Mouse (Mus musculus) neural tube, embryonic 11.5 days (tissue): ENCODE data around the gene Arhgap31. TPM values are rescaled to one million over a fixed set of nuclear protein-coding genes. Genes with fewer than 3 reads are reported as not detected.
"Not testable (repeated sequence)": the region's sequence is repeated elsewhere in the genome, so short reads cannot be mapped to it uniquely, and the experiment has no call there.

Experiments
- ATAC-seq: fragments of 200-750 bp; cut with Nextera tagmentation; 2 replicates; pipeline ENCODE4 v1.8.0; 2017; ENCODE audit warnings: moderate number of reproducible peaks, mild to moderate bottlenecking, moderate TSS enrichment, moderate library complexity; ENCODE audit not compliant: insufficient read depth, low FRiP score, low TSS enrichment
- DNase-seq: peaks from one replicate; pipeline ENCODE4 v3.0.0-alpha.2; 2015; ENCODE audit warnings: low spot score
- H3K27ac ChIP-seq: fragments of 300-500 bp; sonication (generic); 2 replicates; pipeline ENCODE4 v1.5.1; 2014; ENCODE audit warnings: low read depth, mild to moderate bottlenecking, low read length
- H3K27me3 ChIP-seq: fragments of 300-500 bp; sonication (generic); 2 replicates; pipeline ENCODE4 v1.6.1; 2014; ENCODE audit warnings: mild to moderate bottlenecking, low read length, mixed read lengths; ENCODE audit not compliant: control insufficient read depth, insufficient read depth
- H3K36me3 ChIP-seq: fragments of 300-500 bp; sonication (generic); 2 replicates; pipeline ENCODE4 v1.6.1; 2014; ENCODE audit warnings: mild to moderate bottlenecking, low read length, moderate library complexity, mixed read lengths; ENCODE audit not compliant: control insufficient read depth, insufficient read depth
- H3K4me1 ChIP-seq: fragments of 300-500 bp; sonication (generic); 2 replicates; pipeline ENCODE4 v1.6.1; 2014; ENCODE audit warnings: low read length, mixed read lengths; ENCODE audit not compliant: control insufficient read depth, insufficient read depth
- H3K4me2 ChIP-seq: fragments of 300-500 bp; sonication (generic); 2 replicates; pipeline ENCODE4 v1.6.1; 2014; ENCODE audit warnings: low read depth, mild to moderate bottlenecking, moderate library complexity
- H3K4me3 ChIP-seq: fragments of 300-500 bp; sonication (generic); 2 replicates; pipeline ENCODE4 v1.5.1; 2014; ENCODE audit warnings: low read depth, low read length
- H3K9ac ChIP-seq: fragments of 300-500 bp; sonication (generic); 2 replicates; pipeline ENCODE4 v1.6.1; 2014; ENCODE audit warnings: mild to moderate bottlenecking, low read length
- H3K9me3 ChIP-seq: fragments of 300-500 bp; sonication (generic); 2 replicates; pipeline ENCODE4 v1.6.1; 2016; ENCODE audit warnings: low read length; ENCODE audit not compliant: control insufficient read depth
- WGBS: fragments of 180-500 bp; shearing (Covaris S2); extraction: QIAGEN DNeasy Blood & Tissue Kit; methylation state at CpG from one replicate; pipeline ENCODE4 v1.1.7; 2014; 5-methylcytosine and 5-hydroxymethylcytosine counted together
- polyA plus RNA-seq: library from polyadenylated mRNA; unstranded; fragments of >200 nt; fragmentation: Nextera tagmentation; extraction: Ambion mirVana; gene quantifications from 2 replicates; pipeline ENCODE4 v1.2.1, GENCODE M21; 2014

Arhgap31 gene
- polyA plus RNA-seq, 1 experiment from 2014 or later: 7.7 TPM

GRCm38 (mm10) chr16:38687673-38688072 is 25.4 kb downstream of the Arhgap31 start:
- H3K4me2 ChIP-seq: no peak overlapping the region
- DNase-seq (no peak), ATAC-seq (no peak)
- H3K27ac ChIP-seq: no peak overlapping the region
- H3K4me3 ChIP-seq: no peak overlapping the region
- H3K4me1 ChIP-seq: no peaks in the 10 kb centered on the region
- no peaks in the 10 kb centered on the region for H3K9me3 ChIP-seq
- H3K9ac ChIP-seq: no peak overlapping the region
- H3K27me3 ChIP-seq: no peaks in the 10 kb centered on the region
- H3K36me3 ChIP-seq: no peaks in the 10 kb centered on the region
- 78% methylated on average over 6 of the region's 6 CpGs for WGBS

- DNase-seq (no peak), ATAC-seq (no peak)
- Histone ChIP-seq H3K9ac (no peak overlapping the region), H3K4me1 (no peaks in the 10 kb centered on the region), H3K4me2 (no peak overlapping the region), H3K36me3 (no peaks in the 10 kb centered on the region), H3K4me3 (no peak overlapping the region), H3K27ac (no peak overlapping the region), H3K9me3 (no peaks in the 10 kb centered on the region), H3K27me3 (no peaks in the 10 kb centered on the region)
- WGBS: 56% methylated on average over 7 of the region's 7 CpGs
Measured at GRCm38 (mm10) chr16:38683094-38683493, 30.0 kb downstream of the Arhgap31 start.

- DNase-seq: no peak
- no peaks in the 10 kb centered on the region for H3K4me1 ChIP-seq
- no peak overlapping the region for H3K27ac ChIP-seq
- no peaks in the 10 kb centered on the region for H3K36me3 ChIP-seq
- no peak overlapping the region for H3K9ac ChIP-seq
- no peaks in the 10 kb centered on the region for H3K27me3 ChIP-seq
- 86% methylated on average over 2 of the region's 2 CpGs for WGBS
- no peak overlapping the region for H3K4me2 ChIP-seq
- no peak overlapping the region for H3K4me3 ChIP-seq
- H3K9me3 ChIP-seq: no peaks in the 10 kb centered on the region
- ATAC-seq: no peak
Measured at GRCm38 (mm10) chr16:38681313-38681712, 31.8 kb downstream of the Arhgap31 start.

GRCm38 (mm10) chr16:38679431-38680021 is 33.5 kb downstream of the Arhgap31 start:
- Histone ChIP-seq H3K36me3 (no peaks in the 10 kb centered on the region), H3K9me3 (no peaks in the 10 kb centered on the region), H3K4me1 (no peaks in the 10 kb centered on the region), H3K9ac (no peak overlapping the region), H3K27ac (no peak overlapping the region), H3K4me2 (no peak overlapping the region), H3K4me3 (no peak overlapping the region), H3K27me3 (no peaks in the 10 kb centered on the region)
- ATAC-seq (no peak), DNase-seq (no peak)
- WGBS: 51% methylated on average over 12 of the region's 12 CpGs

GRCm38 (mm10) chr16:38678853-38679252 is 34.2 kb downstream of the Arhgap31 start:
- no peak overlapping the region for H3K9ac ChIP-seq
- no peak overlapping the region for H3K4me2 ChIP-seq
- 85% methylated on average over 8 of the region's 8 CpGs for WGBS
- ATAC-seq (no peak), DNase-seq (no peak)
- no peaks in the 10 kb centered on the region for H3K9me3 ChIP-seq
- no peaks in the 10 kb centered on the region; the same call in 1 of the 2 replicates for H3K4me1 ChIP-seq
- H3K27ac ChIP-seq: no peak overlapping the region
- H3K27me3 ChIP-seq: no peaks in the 10 kb centered on the region
- no peak overlapping the region for H3K4me3 ChIP-seq
- H3K36me3 ChIP-seq: no peaks in the 10 kb centered on the region

- H3K27ac ChIP-seq, H3K4me3 ChIP-seq, H3K4me1 ChIP-seq, H3K36me3 ChIP-seq, DNase-seq, H3K9ac ChIP-seq, ATAC-seq, H3K9me3 ChIP-seq, H3K4me2 ChIP-seq, H3K27me3 ChIP-seq: not testable (repeated sequence)
- WGBS: 77% methylated on average over 2 of the region's 2 CpGs
Measured at GRCm38 (mm10) chr16:38677941-38678340, 35.1 kb downstream of the Arhgap31 start.

- DNase-seq (no peak), ATAC-seq (no peak)
- no peak overlapping the region for H3K9ac ChIP-seq
- H3K4me3 ChIP-seq: no peak overlapping the region
- H3K36me3 ChIP-seq: no peaks in the 10 kb centered on the region
- no peaks in the 10 kb centered on the region for H3K9me3 ChIP-seq
- WGBS: 93% methylated on average over 6 of the region's 6 CpGs
- H3K27ac ChIP-seq: no peak overlapping the region
- no peak overlapping the region for H3K4me2 ChIP-seq
- H3K4me1 ChIP-seq: peaks cover 3% of the 10 kb centered on the region; the same call in 1 of the 2 replicates
- no peaks in the 10 kb centered on the region for H3K27me3 ChIP-seq
Measured at GRCm38 (mm10) chr16:38677171-38677570, 35.9 kb downstream of the Arhgap31 start.

- Histone ChIP-seq H3K4me1 (peaks cover 3% of the 10 kb centered on the region; the same call in 1 of the 2 replicates), H3K4me2 (no peak overlapping the region), H3K27me3 (no peaks in the 10 kb centered on the region), H3K9me3 (no peaks in the 10 kb centered on the region), H3K4me3 (no peak overlapping the region), H3K27ac (no peak overlapping the region), H3K9ac (no peak overlapping the region), H3K36me3 (no peaks in the 10 kb centered on the region)
- no peak for ATAC-seq
- DNase-seq: no peak
- WGBS: 92% methylated on average over 4 of the region's 4 CpGs
Measured at GRCm38 (mm10) chr16:38676647-38677046, 36.4 kb downstream of the Arhgap31 start.

GRCm38 (mm10) chr16:38675600-38676335 is 37.3 kb downstream of the Arhgap31 start:
- Histone ChIP-seq H3K27me3 (no peaks in the 10 kb centered on the region), H3K4me3 (no peak overlapping the region)
- WGBS: 77% methylated on average over 9 of the region's 9 CpGs

More at GRCm38 (mm10) chr16:38675600-38676335, 37.3 kb downstream of the Arhgap31 start:
- DNase-seq (no peak), ATAC-seq (no peak)
- no peak overlapping the region for H3K27ac ChIP-seq
- no peak overlapping the region for H3K4me2 ChIP-seq
- H3K36me3 ChIP-seq: no peaks in the 10 kb centered on the region
- peaks cover 3% of the 10 kb centered on the region; the same call in 1 of the 2 replicates for H3K4me1 ChIP-seq
- H3K9me3 ChIP-seq: no peaks in the 10 kb centered on the region
- H3K9ac ChIP-seq: no peak overlapping the region
